Mouse (Mus musculus) embryo, embryonic 10 days (tissue): ENCODE results near the gene Majin.

Experiments used
- DNase-seq: peaks from one replicate; pipeline ENCODE4 v3.0.0-alpha.2; 2015; ENCODE audit warnings: low spot score

Gene Majin

GRCm38 (mm10) chr19:6184131-6184530 is at the start of gene Majin:
TSS of gene Majin (plus strand) at chr19:6184388.
- no peak for DNase-seq

GRCm38 (mm10) chr19:6136397-6136796 is 47.8 kb upstream of the Majin start:
- DNase-seq, result no peak

GRCm38 (mm10) chr19:6139701-6140100 is 44.5 kb upstream of the Majin start:
- no peak for DNase-seq

- no peak for DNase-seq
Observed at GRCm38 (mm10) chr19:6140374-6140677, 43.9 kb upstream of the Majin start.

- DNase-seq, result peak; percentile 98
Observed at GRCm38 (mm10) chr19:6140678-6141393, 43.4 kb upstream of the Majin start, which contains the start of gene Batf2. TSS of gene Batf2 (plus strand) at chr19:6140983.

- peak; percentile 93 for DNase-seq
Observed at GRCm38 (mm10) chr19:6141394-6141749, 42.8 kb upstream of the Majin start, which contains the start of gene Arl2. TSS of gene Arl2 (minus strand) at chr19:6141548.

- no peak for DNase-seq
Observed at GRCm38 (mm10) chr19:6144842-6145241, 39.3 kb upstream of the Majin start.

- DNase-seq, result no peak
Observed at GRCm38 (mm10) chr19:6155174-6155573, 29.0 kb upstream of the Majin start.

GRCm38 (mm10) chr19:6156372-6156771 is 27.8 kb upstream of the Majin start:
- DNase-seq, result no peak

GRCm38 (mm10) chr19:6157220-6157619 is 27.0 kb upstream of the Majin start:
- no peak for DNase-seq

GRCm38 (mm10) chr19:6163872-6164547 is 20.2 kb upstream of the Majin start:
- no peak for DNase-seq

GRCm38 (mm10) chr19:6166750-6167149 is 17.4 kb upstream of the Majin start:
- DNase-seq, result no peak

GRCm38 (mm10) chr19:6171215-6171614 is 13.0 kb upstream of the Majin start:
- no peak for DNase-seq

- DNase-seq, result peak; percentile 19
Observed at GRCm38 (mm10) chr19:6174771-6175170, 9.4 kb upstream of the Majin start.

- no peak for DNase-seq
Observed at GRCm38 (mm10) chr19:6178775-6179174, 5.4 kb upstream of the Majin start.

GRCm38 (mm10) chr19:6181629-6182028 is 2.6 kb upstream of the Majin start:
- DNase-seq, result peak; percentile 67

- no peak for DNase-seq
Observed at GRCm38 (mm10) chr19:6182534-6182933, 1.7 kb upstream of the Majin start.

- DNase-seq, result no peak
Observed at GRCm38 (mm10) chr19:6204265-6204664, 20.1 kb downstream of the Majin start.

- no peak for DNase-seq
Observed at GRCm38 (mm10) chr19:6206716-6207115, 22.5 kb downstream of the Majin start.

- no peak for DNase-seq
Observed at GRCm38 (mm10) chr19:6216046-6216705, 32.0 kb downstream of the Majin start.

- no peak for DNase-seq
Observed at GRCm38 (mm10) chr19:6218606-6219005, 34.4 kb downstream of the Majin start.

- DNase-seq, result peak; percentile 53
Observed at GRCm38 (mm10) chr19:6226135-6226534, 41.9 kb downstream of the Majin start, which contains the start of gene Gpha2. TSS of gene Gpha2 (plus strand) at chr19:6226380.

GRCm38 (mm10) chr19:6226763-6227162 is 42.6 kb downstream of the Majin start:
- no peak for DNase-seq
